Mouse (Mus musculus): ENCODE results near the gene Pcdh17.

Gene Pcdh17

DNA sequence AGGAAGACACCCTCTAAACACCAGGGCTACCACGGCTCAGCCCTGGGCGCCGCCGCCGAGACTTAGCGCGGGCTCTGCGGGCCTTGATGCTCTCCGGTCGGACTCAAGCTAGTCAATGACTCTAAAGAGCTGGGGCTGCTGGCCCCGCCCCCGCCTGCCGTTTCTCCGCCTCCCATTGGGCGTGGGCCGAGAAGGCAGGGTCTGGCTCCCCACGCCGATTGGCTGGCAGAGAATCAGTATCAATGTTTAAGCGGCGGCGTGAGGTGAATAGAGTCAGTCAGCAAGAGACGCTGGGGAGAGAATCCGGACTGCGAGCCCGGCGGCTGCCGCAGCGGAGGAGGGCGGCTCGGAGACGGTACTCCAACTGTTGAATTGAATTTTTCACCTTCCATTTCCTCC is at the start of gene Pcdh17:
TSS of gene Pcdh17 (plus strand) at position 276 of the 399 bp plus-strand sequence.
- no peak for DNase-seq (ENCODE audit: low spot score)

DNA sequence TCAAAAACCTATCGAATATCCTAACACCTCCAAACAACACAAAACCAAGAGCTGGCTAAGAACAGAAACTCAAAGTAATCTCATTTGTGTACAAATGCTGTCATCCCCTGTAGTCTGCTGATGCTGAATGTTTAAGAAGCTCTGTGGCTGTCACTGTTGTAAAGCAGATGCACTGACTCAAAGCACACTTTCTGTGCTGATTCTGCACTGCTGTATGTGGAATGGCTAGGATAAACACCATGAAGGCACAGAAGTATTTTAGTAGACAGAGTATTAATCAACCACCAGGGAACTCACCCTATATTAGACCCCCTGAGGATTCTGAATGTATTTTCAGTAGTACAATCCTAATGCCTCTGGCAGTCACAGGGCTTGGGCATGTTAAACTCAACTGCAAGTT is 46.2 kb upstream of the Pcdh17 start:
- no peak for DNase-seq (ENCODE audit: low spot score)

DNA sequence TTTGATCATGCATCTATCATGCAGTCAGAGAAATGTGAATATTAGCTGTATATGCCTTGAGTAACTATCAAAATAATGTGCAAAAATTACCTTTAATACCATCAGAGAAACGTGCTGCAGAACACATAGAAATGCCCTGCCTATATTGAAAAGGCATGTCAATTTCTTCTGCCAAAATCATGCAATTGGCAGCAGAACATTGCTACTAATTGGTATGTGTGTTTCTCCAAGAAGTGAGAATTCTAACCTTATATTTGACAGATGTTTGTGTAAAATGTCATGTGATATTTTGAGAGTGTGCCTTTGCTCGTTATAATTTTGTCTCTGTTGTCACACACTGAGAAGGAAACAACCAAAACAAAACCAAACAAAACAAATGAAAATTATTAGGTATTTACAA is 18.6 kb upstream of the Pcdh17 start:
- no peak for DNase-seq (ENCODE audit: low spot score)

DNA sequence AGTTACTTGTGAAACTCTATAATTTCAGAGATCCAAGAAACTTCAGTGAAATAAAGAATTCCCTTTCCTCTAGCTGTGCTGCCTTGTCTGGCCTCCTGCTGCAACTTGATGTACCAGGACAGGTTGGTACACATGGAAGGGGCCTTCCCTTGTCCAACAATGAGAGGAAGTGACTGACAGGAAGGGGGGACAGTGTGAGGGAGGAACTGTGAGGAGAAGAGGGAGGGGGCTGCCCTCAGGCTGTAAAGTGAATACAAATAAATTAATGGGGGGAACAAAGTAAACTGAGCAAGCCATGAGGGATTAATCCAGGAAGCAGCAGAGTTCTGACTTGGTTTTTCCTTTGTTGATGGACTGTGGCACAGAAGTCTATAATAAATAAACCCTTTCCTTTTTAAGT is 16.7 kb upstream of the Pcdh17 start:
- DNase-seq (ENCODE audit: low spot score), result no peak

DNA sequence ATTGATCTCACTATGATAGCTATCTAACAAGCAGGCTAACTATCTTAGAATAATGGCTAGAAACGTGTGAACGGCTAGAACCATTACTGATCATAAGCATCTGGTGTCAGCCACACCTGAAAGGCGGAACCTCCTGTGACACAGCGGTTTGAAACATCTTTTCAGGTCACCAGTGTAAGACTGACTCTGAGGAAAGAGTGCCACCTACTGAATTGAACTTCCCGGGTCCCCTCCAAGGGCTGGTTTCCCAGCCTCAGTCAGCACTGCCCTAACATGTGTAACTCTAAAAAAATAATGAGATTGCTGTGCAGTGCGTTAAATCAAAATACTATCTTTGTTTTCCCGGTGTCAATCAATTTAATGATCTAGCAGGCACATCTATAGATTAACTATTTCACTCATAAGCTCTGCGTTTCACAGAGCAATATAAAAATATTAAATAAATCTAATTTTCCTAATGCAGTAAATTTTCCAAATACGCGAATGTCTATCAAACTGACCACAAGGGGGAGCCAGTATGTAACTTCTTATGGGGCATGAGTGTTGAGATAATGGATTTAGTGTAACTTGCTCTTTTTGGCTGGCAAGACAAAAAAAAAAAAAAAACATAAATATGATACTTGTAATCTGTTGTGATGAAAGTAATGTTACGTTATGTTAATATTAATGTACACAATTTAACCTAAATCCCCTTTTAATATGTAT is 5.1 kb upstream of the Pcdh17 start:
- peak; percentile 85 for DNase-seq (ENCODE audit: low spot score)

DNA sequence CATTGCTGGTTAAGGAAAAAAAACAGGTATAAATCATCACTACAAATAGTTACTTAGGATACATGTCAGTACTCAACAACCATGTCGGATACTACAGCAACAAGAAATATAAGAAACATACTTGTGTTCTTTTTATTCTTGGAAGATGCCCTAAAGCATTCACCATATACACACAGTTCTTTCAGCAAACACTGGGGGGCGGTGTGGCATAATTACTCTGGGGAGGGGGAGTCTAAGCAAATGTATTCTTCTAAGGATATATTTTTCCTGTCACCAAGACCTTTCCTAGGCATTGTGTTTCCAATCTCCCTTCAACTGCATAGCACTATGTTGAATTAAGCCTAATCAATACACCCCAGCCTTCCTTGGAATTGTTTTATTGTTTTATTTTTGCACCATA is 2.5 kb upstream of the Pcdh17 start:
- peak; percentile 82 for DNase-seq (ENCODE audit: low spot score)

DNA sequence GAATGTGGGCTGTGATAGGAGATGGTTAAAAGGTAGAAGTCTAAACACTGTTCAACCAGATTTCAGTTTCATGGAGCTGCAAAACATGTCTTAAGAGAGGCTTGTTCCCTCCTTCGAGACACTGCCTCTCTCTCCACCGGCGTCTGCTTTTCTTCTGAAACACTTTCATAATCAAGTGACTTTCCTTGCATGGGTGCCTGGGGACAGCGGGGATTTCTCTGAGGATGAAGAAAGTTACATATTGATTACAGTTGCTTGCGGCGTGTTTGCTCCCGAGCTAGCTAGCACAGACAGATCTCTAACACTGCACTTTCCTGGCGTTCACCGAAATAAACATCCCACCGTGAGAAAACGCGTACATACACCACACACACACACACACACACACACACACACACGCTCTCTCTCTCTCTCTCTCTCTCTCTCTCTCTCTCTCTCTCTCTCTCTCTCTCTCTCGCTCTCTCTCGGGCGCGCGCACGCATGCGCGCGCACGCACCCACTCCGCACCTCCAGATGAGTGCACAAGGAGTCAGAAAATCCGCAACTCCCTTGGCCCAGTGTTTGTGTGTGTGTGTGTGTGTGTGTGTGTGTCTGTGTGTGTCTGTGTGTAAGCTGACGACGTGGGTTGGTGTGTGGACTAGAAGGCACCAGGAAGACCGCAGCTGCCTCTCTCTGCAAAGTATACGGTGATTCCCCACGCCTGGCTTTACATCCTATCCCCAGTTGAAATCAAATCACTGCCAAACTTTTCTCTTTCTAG is 655 bp upstream of the Pcdh17 start:
- peak; percentile 31 for DNase-seq (ENCODE audit: low spot score)

DNA sequence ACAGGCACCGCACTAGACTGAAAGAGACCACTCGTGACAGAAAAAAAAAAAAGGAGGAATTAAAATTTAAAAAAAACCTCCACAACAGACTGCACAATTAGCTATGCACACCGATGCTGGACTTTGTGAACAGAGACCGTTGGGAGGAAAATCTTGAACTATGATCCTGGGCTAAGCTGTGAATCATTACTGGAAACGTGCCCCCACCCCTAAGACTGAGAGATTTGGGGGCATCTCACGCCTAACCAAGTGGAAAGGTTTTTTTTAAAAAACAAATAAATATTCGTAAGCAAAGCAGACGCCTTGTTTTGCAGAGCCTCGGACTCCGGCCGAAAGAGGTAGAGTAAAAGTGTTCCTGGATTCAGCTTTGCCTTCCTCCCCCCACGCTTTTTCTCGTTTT is 398 bp downstream of the Pcdh17 start:
- no peak for DNase-seq (ENCODE audit: low spot score)

DNA sequence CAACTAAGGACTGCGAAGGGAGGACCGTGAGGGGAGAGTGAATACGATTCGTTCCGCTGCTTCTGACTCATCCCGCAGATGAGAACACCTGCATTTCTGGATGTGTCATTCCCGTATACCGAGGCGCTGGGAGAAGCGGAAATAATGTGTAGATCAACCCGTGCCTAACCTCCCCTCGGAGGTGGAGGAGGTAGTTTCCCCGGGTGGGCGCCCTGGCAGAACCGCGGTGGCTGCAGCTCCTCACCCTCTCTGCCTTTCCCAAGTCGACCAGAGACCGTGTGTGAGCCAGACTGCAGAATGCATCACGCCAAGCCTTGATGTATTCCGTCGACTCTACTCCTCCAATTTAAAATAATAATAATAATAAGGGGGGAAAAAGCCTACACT is 906 bp downstream of the Pcdh17 start:
- no peak for DNase-seq (ENCODE audit: low spot score)

DNA sequence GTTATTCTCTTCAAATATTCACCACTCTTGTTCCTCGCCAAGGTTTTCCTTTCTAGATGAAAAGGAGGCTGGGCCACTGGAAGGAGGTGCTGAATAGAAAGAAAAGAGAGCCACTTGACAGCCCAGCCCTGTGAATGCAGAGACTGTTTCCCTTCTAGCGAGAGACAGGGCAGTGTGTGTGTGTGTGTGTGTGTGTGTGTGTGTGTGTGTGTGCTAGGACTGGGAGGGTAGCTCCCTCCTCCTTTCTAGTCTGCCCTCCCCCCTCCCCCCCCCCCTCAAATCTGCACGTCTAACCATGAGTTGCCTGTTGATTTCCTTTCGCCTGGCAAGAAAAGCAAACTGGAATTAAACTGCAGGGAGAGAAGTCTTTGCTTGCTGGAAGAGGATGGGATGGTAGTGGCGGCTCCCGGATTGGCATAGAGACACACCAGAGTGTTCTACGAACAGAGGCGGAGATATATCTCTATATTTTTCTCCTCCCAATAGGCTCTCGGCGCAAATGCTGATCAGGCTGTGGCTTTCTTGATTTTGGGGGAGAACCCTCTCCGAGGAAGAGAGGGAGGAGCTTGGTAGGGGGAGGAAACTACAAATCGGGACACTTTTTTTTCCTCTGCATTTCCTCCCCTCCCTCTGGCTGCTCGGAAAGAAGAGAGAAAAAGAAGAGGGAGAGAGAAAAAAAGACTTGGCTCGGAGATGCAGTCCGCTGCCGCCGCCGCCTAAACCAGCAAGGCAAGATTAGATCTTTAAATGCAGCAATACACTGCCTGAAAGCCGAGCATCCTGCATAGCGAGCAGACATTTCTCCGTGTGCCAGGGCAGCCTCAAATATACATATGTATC is 1.5 kb downstream of the Pcdh17 start:
- DNase-seq (ENCODE audit: low spot score), result no peak

DNA sequence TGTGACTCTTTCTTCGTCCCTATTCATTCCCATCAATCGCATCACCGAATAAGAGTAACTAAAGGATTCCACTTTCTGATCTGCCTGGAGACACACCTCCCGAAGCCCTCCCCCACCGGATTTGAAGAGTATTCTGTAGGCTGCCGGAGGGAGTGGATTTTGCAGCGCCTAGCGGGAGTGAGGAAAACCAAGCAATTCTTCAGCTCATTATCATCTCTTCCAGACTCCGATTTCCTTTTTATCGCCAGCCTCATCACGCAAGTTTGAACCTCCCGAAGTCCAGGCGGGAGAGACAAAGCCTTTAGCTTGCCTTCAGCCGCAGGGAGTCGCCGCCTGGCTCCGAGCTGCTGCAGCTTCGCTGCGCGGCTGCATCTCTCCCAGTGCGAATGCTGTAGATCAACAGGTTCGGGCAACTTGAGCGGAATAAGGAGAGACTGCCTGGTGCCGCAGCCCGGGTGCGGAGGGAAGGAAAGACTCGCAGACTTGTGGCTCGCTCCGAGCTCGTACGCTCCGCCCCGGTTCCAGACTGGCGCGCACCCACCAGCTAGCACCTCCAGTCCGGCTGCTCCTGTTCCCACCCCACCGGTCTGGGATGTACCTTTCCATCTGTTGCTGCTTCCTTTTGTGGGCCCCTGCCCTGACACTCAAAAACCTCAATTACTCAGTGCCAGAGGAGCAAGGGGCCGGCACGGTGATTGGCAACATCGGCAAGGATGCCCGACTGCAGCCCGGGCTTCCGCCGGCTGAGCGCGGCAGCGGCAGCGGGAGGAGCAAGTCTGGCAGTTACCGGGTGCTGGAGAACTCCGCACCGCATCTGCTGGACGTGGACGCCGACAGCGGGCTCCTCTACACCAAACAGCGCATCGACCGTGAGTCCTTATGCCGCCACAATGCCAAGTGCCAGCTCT is 2.4 kb downstream of the Pcdh17 start:
- no peak for DNase-seq (ENCODE audit: low spot score)

DNA sequence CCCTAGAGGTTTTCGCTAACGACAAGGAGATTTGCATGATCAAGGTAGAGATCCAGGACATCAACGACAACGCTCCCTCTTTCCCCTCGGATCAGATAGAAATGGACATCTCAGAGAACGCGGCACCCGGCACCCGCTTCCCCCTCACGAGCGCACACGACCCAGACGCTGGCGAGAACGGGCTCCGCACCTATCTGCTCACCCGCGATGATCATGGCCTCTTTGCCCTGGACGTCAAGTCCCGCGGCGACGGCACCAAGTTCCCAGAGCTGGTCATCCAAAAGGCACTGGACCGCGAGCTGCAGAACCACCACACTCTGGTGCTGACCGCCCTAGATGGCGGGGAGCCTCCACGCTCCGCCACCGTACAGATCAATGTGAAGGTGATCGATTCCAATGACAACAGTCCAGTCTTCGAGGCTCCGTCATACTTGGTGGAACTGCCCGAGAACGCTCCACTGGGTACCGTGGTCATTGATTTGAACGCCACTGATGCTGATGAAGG is 3.1 kb downstream of the Pcdh17 start:
- DNase-seq (ENCODE audit: low spot score), result no peak

DNA sequence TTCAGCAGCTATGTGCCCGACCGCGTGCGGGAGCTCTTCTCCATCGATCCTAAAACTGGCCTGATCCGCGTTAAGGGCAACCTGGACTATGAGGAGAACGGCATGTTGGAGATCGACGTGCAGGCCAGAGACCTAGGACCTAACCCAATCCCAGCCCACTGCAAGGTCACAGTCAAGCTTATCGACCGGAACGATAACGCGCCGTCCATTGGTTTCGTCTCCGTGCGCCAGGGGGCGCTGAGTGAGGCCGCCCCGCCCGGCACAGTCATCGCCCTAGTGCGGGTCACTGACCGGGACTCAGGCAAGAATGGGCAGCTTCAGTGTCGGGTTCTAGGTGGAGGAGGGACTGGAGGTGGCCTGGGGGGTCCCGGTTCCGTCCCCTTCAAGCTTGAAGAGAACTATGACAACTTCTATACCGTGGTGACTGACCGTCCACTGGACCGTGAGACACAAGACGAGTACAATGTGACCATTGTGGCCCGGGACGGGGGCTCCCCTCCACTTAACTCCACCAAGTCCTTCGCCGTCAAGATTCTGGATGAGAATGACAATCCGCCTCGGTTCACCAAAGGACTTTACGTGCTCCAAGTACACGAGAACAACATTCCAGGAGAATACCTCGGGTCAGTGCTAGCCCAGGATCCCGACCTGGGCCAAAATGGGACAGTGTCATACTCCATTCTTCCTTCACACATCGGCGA is 3.7 kb downstream of the Pcdh17 start:
- DNase-seq (ENCODE audit: low spot score), result no peak

DNA sequence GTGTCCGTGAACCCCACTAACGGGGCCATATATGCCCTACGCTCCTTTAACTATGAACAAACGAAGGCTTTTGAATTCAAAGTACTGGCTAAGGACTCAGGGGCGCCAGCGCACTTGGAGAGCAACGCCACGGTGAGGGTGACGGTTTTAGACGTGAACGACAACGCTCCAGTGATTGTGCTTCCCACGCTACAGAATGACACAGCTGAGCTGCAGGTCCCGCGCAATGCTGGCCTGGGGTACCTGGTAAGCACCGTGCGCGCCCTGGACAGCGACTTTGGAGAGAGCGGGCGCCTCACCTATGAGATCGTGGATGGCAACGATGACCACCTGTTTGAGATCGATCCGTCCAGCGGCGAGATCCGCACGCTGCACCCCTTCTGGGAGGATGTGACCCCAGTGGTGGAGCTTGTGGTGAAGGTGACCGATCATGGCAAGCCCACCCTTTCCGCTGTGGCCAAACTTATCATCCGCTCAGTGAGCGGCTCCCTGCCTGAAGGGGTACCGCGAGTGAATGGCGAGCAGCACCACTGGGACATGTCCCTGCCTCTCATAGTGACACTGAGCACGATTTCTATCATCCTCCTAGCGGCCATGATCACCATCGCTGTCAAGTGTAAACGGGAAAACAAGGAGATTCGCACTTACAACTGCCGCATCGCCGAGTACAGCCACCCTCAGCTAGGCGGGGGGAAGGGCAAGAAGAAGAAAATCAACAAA is 4.5 kb downstream of the Pcdh17 start:
- no peak for DNase-seq (ENCODE audit: low spot score)

DNA sequence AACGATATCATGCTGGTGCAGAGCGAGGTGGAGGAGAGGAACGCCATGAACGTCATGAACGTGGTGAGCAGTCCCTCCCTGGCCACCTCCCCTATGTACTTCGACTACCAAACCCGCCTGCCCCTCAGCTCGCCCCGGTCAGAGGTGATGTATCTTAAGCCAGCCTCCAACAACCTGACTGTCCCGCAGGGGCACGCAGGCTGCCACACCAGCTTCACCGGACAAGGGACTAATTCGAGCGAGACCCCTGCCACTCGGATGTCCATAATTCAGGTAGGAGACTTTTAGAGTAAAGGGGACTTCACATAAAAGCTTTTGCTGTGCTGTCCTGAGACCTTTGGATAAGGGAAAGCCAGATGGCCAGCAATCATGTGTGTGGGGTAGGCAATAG is 5.0 kb downstream of the Pcdh17 start:
- no peak for DNase-seq (ENCODE audit: low spot score)

DNA sequence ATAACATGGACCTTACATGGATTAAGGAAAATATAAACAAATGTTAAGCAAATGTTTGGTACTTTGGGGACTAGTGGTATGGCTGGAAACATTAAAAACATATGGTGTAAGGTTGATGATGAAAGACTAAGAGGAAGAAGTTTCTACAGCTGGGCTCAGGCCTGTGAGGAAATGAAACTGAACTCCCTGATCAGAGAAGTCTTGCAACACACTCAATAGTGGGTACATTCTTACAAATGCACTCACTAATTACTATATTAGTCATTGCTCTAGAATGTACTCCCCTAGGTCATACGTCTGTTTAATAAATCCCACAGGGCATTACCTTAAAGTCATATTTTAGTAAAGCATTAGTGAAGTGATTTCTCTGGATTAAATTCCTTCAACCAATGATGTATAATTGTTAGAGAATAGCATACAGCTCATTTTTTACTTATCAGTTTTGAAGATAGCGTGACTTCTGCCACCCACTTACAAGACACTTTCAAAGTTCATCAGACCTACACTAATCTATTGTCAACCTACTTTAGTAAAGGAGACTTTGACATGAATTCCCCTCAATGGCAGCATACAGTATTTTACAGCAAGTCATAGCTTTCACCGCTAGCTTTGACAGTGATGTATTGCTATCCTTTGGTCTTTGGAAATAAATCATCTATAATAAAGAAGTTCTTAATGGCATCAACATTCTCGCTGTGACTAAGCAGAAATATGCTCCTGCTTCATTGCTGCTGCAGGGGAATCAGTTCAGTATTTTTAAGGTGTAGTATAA is 10.9 kb downstream of the Pcdh17 start:
- DNase-seq (ENCODE audit: low spot score), result peak; percentile 71

DNA sequence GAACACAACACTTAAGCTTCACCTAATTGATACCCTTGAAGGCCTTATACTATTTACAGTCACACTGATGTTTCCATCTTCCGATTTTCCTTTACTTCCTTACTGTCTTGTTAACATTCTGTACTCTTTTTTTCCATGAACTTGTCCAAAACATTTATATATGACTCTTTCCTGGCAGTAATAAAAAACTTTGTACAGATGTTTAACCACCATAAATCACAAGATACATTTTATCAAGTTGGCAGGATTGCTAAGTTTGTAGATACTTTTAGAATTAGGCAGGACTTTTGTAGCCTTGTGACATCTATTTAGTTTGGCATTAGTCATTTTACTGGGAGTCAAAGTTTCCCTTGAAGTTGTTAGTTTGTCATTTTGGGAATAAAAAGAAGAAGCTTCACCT is 32.1 kb downstream of the Pcdh17 start:
- peak; percentile 64 for DNase-seq (ENCODE audit: low spot score)

DNA sequence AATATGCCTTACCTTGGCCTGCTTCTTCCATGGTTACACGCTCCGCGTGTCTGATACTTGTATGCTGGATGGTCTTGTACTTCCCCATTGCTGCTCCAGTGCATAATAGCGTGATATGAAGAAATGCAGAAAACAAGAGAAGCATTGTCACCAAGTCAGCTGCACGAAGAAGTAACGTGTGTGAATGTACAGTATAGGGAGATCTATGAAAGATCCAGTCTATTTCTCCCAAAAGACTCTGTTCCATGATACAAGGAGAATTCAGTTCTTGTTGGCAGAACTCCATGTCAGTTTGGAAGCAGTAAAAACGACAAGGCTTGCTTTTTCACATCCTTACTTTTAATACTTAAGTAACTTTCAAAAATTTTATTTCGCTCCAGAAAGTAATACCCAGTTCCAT is 33.0 kb downstream of the Pcdh17 start:
- DNase-seq (ENCODE audit: low spot score), result peak; percentile 72

DNA sequence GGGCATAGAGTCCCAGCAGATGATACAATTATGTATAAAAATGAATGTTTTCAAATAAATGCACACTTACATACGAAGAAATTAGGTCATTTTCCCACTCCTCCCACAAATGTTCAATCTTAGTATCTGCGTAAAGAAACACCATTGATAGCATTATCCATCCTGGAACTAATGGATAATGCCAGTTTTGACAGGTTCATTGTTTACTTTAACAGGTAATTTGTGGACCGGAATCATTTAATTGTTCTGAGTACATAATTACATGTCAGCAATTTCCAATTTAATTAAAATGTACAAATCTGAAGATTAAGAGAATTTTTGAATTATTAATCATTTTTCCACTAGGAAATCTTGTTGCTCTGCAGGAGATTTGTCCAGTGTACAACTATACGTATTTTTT is 33.5 kb downstream of the Pcdh17 start:
- DNase-seq (ENCODE audit: low spot score), result peak; percentile 36

DNA sequence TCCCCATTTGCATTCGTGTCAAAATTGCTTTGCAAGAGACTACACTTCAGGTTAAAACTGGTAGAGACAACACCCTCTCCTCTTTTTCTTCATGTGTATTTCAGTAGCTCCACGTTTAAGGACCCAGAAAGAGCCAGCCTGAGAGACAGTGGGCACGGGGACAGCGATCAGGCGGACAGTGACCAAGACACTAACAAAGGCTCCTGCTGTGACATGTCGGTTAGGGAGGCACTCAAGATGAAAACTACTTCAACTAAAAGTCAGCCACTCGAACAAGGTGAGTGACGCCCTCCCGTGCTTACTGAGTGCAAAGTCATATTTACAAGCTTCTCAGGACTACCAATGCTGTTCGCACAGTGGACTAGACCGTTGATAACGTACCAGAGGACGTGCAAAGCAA is 34.0 kb downstream of the Pcdh17 start:
- peak; percentile 67 for DNase-seq (ENCODE audit: low spot score)
